Mouse (Mus musculus): ENCODE results near the gene Slc15a1. TPM values are rescaled to one million over a fixed set of nuclear protein-coding genes. Genes with fewer than 3 reads are reported as not detected.
"Not testable (repeated sequence)": the region's sequence is repeated elsewhere in the genome, so short reads cannot be mapped to it uniquely, and the experiment has no call there.

Gene Slc15a1
- polyA plus RNA-seq, 1 experiment from 2014 or later, result 0.08 TPM

DNA sequence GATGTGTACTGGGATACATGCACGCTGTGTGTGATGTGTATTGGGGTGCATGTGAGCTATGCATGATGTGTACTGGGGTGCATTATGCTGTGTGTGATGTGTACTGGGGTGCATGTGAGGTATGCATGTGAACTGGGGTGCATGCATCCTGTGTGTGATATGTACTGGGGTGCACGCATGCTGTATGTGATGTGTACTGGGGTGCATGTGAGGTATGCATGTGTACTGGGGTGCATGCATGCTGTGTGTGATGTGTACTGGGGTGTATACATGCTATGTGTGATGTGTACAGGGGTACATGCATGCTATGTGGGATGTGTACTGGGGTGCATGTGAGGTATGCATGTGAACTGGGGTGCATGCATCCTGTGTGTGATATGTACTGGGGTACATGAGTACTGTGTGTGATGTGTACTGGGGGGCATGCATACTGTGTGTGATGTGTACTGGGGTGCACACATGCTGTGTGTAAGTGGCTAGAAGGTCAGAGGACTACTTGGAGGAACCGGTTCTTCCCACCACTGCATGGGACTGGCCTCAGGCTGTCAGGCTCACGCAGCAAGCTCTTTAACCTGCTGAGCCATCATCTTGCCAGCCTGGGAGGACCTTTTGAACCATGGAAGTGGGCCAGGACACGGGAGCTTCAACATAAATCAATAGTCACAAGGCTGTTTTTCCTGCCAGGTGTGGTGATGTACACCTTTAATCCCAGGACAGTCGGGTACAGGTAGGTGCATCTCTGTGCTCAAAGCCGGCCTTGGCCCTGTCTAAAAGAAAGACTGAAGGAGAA lies 79.9 kb downstream of the Slc15a1 start:
- no peaks in the 10 kb centered on the region for H3K27me3 ChIP-seq
- no peak overlapping the region for H3K4me3 ChIP-seq
- no peaks in the 10 kb centered on the region for H3K4me1 ChIP-seq
- ATAC-seq (ENCODE audit: insufficient number of reproducible peaks, insufficient read depth, low FRiP score, low TSS enrichment, low read depth), result no peak
- WGBS, result 73% methylated on average over 7 of the region's 7 CpGs
- no peak overlapping the region for H3K4me2 ChIP-seq
- no peaks in the 10 kb centered on the region for H3K36me3 ChIP-seq
- H3K9ac ChIP-seq, result no peak overlapping the region
- H3K9me3 ChIP-seq, result 0 out of 2 replicates have a peak, but pooled peaks cover 11% of the 10 kb centered on the region
- H3K27ac ChIP-seq, result no peak overlapping the region

DNA sequence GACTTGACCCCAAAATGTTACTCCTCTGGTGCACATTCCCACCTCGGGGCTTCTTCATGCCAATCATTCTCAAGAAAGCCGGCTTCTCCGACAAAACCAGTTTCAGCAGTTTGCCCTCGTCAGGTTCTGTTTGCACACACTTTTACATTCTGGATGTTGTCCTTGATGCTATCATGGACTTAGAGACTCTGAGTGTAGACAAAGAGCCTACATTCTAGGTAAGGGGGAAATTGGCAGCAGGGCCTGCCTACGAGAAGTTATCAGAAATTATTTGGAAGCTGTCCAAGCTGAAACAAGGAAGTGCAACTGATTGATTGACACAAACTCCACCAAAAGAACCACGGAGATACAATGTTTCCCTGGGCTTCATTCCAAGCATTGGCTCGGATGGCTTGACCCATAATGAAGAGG lies 81.7 kb downstream of the Slc15a1 start:
- Histone ChIP-seq H3K27me3 (no peaks in the 10 kb centered on the region), H3K4me1 (no peaks in the 10 kb centered on the region), H3K36me3 (no peaks in the 10 kb centered on the region), H3K9me3 (0 out of 2 replicates have a peak, but pooled peaks cover 9% of the 10 kb centered on the region), H3K9ac (no peak overlapping the region), H3K27ac (no peak overlapping the region; the same call in 1 of the 2 replicates), H3K4me3 (no peak overlapping the region), H3K4me2 (no peak overlapping the region)
- ATAC-seq (ENCODE audit: insufficient number of reproducible peaks, insufficient read depth, low FRiP score, low TSS enrichment, low read depth), result no peak
- 50% methylated on average over 7 of the region's 7 CpGs for WGBS

DNA sequence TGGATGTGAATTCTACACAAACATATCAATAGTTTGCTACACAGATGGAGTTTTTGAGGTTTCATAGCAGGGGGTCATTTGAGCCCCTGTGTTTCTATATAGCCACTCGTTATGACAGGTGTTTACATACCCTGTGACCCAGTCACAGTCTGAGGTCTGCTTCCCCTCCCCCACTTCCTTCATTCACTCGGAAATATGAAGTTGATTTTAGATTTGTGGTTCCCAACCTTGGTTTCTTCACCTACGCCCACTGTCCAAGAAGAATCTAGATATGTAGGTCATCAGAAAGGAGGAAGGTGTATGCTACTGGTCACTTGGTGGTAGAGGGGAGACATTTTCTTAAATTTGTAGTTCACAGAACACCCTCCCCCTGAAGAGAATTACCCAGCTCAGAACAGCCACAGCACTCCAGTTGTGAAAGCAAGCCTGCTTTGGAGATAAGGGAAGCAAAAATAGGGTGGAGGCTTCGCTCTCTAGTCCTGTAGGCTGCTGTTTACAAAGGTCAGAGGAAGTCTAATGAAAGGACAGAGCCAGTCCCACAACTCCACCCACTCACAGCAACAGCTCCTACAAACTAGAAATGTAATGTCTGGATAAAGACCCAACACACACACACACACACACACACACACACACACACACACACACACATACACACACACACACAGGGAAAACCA lies 82.2 kb downstream of the Slc15a1 start:
- no peaks in the 10 kb centered on the region for H3K4me1 ChIP-seq
- H3K9ac ChIP-seq, result no peak overlapping the region
- no peak overlapping the region; the same call in 1 of the 2 replicates for H3K27ac ChIP-seq
- H3K4me2 ChIP-seq, result no peak overlapping the region
- 0 out of 2 replicates have a peak, but pooled peaks cover 5% of the 10 kb centered on the region for H3K9me3 ChIP-seq
- no peaks in the 10 kb centered on the region for H3K27me3 ChIP-seq
- H3K4me3 ChIP-seq, result no peak overlapping the region
- 61% methylated on average over 4 of the region's 4 CpGs for WGBS
- no peaks in the 10 kb centered on the region for H3K36me3 ChIP-seq
- no peak for ATAC-seq (ENCODE audit: insufficient number of reproducible peaks, insufficient read depth, low FRiP score, low TSS enrichment, low read depth)

DNA sequence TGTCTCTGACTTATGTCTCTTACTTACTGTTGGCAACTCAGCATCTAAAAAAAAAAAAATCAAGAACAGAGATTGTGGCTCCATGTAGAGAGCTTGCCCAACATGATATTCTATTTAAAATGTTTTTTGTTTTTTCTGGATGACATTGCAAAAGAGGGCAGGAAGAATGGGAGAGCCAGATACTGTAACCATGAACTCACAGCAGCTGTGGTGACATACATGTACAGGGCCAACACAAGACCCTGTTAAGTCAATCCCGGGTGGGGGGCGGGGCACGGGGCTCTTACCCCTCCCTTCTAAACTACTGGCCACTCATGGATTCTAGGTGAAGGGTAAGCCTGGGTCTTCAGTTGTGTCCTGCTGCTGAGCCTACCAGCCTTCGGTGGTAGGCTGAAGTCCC lies 83.1 kb downstream of the Slc15a1 start:
- Histone ChIP-seq H3K9ac (no peak overlapping the region), H3K27ac (no peak overlapping the region), H3K4me2 (no peak overlapping the region), H3K9me3 (0 out of 2 replicates have a peak, but pooled peaks cover 5% of the 10 kb centered on the region), H3K27me3 (no peaks in the 10 kb centered on the region), H3K4me1 (no peaks in the 10 kb centered on the region), H3K36me3 (no peaks in the 10 kb centered on the region), H3K4me3 (no peak overlapping the region)
- ATAC-seq (ENCODE audit: insufficient number of reproducible peaks, insufficient read depth, low FRiP score, low TSS enrichment, low read depth), result no peak
- WGBS, result 91% methylated on average over 4 of the region's 4 CpGs

DNA sequence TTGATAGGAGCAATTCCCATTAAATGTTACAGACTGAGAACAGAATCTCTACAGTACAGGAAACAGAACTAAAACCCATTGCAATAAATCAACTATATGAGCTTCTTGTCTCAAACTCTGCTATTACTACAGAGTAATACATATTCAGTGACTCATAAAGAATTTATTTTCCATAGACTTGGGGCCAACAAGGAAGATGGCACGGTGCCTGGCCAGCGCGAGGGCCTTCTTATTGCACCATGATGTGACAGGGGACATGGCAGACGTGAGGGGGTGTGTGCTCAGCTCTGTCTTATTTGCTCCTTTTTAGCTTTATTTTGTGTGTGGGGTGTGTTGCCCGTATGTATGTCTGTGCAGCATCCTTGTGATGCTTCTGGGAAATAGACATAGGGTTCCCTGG lies 87.5 kb downstream of the Slc15a1 start:
- ATAC-seq (ENCODE audit: insufficient number of reproducible peaks, insufficient read depth, low FRiP score, low TSS enrichment, low read depth), result no peak
- Histone ChIP-seq H3K4me3 (no peak overlapping the region), H3K9me3 (0 out of 2 replicates have a peak, but pooled peaks cover 5% of the 10 kb centered on the region), H3K4me1 (no peaks in the 10 kb centered on the region), H3K4me2 (no peak overlapping the region), H3K27ac (no peak overlapping the region), H3K9ac (no peak overlapping the region), H3K36me3 (no peaks in the 10 kb centered on the region), H3K27me3 (no peaks in the 10 kb centered on the region)
- WGBS, result 84% methylated on average over 5 of the region's 5 CpGs

DNA sequence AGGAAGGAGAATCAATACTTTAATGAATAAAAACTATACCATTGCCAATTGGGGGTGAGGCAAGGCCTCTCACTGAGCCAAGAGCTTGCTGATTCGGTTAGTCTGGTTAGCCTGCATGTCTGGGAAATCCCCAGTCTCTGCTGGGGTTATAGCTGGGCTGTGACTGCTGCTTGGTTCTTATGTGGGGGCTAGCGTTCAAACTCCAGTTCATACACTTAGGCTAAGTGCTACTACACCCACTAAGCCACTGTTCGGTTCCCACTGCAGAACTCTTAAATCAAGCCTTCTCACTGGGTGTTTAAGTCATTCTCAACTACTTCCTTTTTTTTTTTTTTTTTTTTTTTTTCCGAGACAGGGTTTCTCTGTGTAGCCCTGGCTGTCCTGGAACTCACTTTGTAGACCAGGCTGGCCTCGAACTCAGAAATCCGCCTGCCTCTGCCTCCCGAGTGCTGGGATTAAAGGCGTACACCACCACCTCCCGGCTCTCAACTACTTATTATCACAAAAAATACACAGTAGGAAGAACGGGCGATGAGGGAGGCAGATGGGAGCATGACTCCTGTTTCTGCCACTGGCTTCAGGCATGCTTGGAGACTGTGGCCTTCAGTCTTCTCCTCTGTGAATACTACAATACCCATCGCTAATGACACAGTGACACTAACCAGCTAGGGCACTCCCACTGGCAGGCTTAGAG lies 88.3 kb downstream of the Slc15a1 start:
- no peak for ATAC-seq (ENCODE audit: insufficient number of reproducible peaks, insufficient read depth, low FRiP score, low TSS enrichment, low read depth)
- 93% methylated on average over 11 of the region's 12 CpGs for WGBS
- no peaks in the 10 kb centered on the region for H3K36me3 ChIP-seq

DNA sequence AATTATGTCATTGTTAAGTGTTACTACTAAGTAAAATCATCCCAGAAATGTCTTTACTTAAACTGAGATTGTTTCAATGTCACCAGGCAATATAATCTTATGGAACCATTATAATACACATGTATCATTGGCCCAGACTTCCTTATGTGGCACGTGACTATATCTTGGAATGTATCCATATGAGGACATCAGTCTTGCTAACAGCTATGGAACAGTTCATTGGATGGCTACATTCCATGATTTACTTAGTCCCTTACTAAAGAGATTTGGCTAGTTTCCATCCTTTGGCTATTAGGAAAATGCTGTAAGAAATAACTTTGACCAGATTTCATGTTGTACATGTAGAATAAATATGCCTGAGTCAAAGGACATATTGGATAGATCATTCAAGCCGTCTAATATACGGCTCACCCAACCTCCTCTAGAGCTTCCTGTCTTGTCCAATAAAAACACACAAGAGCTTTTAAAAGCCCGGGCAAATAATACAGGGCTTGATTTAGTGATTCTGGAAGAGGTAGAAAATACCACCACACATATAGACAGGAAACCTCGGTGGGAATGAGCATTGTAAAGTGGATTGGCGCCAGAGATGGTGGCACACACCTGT lies 90.3 kb downstream of the Slc15a1 start:
- ATAC-seq (ENCODE audit: insufficient number of reproducible peaks, insufficient read depth, low FRiP score, low TSS enrichment, low read depth), result no peak
- WGBS, result 78% methylated on average over 6 of the region's 6 CpGs

More for the DNA sequence above, 88.3 kb downstream of the Slc15a1 start:
- Histone ChIP-seq H3K27me3 (no peaks in the 10 kb centered on the region), H3K9me3 (0 out of 2 replicates have a peak, but pooled peaks cover 5% of the 10 kb centered on the region), H3K4me3 (no peak overlapping the region), H3K4me2 (no peak overlapping the region), H3K9ac (no peak overlapping the region), H3K4me1 (no peaks in the 10 kb centered on the region), H3K27ac (no peak overlapping the region)

DNA sequence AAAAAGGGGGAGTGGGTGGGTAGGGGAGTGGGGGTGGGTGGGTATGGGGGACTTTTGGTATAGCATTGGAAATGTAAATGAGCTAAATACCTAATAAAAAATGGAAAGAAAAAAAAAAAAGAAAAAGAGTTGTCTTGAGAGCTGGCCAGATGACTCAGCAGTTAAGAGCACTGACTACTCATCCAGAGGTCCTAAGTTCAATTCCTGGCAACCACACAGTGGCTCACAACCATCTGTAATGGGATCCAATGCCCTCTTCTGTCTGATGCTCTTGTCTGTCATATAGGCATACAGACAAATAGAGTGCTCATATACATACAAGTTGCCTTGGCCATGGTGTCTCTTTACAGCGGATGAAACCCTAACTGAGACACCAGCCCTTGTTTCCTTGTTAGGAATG lies 91.3 kb downstream of the Slc15a1 start:
- not testable (repeated sequence) for H3K9me3 ChIP-seq; H3K9ac ChIP-seq; ATAC-seq (ENCODE audit: insufficient number of reproducible peaks, insufficient read depth, low FRiP score, low TSS enrichment, low read depth); H3K4me2 ChIP-seq; H3K27ac ChIP-seq; H3K4me3 ChIP-seq; H3K4me1 ChIP-seq; H3K27me3 ChIP-seq; H3K36me3 ChIP-seq
- WGBS, result 94% methylated on average over 1 of the region's 1 CpGs

More for the DNA sequence above, 90.3 kb downstream of the Slc15a1 start:
- no peaks in the 10 kb centered on the region for H3K27me3 ChIP-seq
- H3K27ac ChIP-seq, result no peak overlapping the region
- H3K9me3 ChIP-seq, result no peaks in the 10 kb centered on the region
- H3K4me2 ChIP-seq, result no peak overlapping the region
- no peak overlapping the region for H3K4me3 ChIP-seq
- no peaks in the 10 kb centered on the region for H3K36me3 ChIP-seq
- no peaks in the 10 kb centered on the region for H3K4me1 ChIP-seq
- no peak overlapping the region for H3K9ac ChIP-seq

Other genes with a start within 250 kb of the Slc15a1 start
- gene Stk24, start 125.2 kb downstream of the Slc15a1 start, polyA plus RNA-seq (2015; fragmentation: Nextera tagmentation; extraction: Ambion mirVana), result 39.0 and 41.2 TPM in 2 replicates

Measured in embryonic facial prominence, embryonic 13.5 days (tissue).